Mouse (Mus musculus) olfactory bulb, adult 2 months (tissue): ENCODE data around the gene Bicc1.

ENCODE experiments used
- CTCF ChIP-seq: fragments of 200-500 bp; IDR thresholded peaks from 2 replicates; pipeline ENCODE4 v1.5.1; 2012; ENCODE audit warnings: low read depth, mild to moderate bottlenecking, low read length, moderate library complexity; ENCODE audit not compliant: insufficient read depth
- POLR2A ChIP-seq: fragments of 200-500 bp; IDR thresholded peaks from 2 replicates; pipeline ENCODE4 v1.6.1; 2012; ENCODE audit warnings: mild to moderate bottlenecking, low read depth, low read length, moderate library complexity; ENCODE audit not compliant: insufficient read depth

GRCm38 (mm10) chr10:70977141-70977540, 182.4 kb downstream of the Bicc1 start:
- TF ChIP-seq POLR2A (no peak), CTCF (no peak)
